Mouse (Mus musculus): Measurements from ENCODE around the gene Pde4b.
A peak's percentile ranks its signal among the peaks of the same experiment; 100 is the strongest.

The Pde4b gene

GRCm38 (mm10) chr4:102557508-102558220, 470.3 kb downstream of the Pde4b start:
- no peak for DNase-seq

GRCm38 (mm10) chr4:102558328-102558727, 471.0 kb downstream of the Pde4b start:
- no peak for DNase-seq

- DNase-seq, result no peak
These were observed 473.4 kb downstream of the Pde4b start for GRCm38 (mm10) chr4:102560676-102561280.

- DNase-seq, result no peak
These were observed 476.0 kb downstream of the Pde4b start for GRCm38 (mm10) chr4:102563273-102563855.

- no peak for DNase-seq
These were observed 476.9 kb downstream of the Pde4b start for GRCm38 (mm10) chr4:102564286-102564685.

- no peak for DNase-seq
These were observed 479.1 kb downstream of the Pde4b start for GRCm38 (mm10) chr4:102566421-102566820.

GRCm38 (mm10) chr4:102567111-102567510, 479.8 kb downstream of the Pde4b start:
- DNase-seq, result no peak

- DNase-seq, result no peak
These were observed 480.4 kb downstream of the Pde4b start for GRCm38 (mm10) chr4:102567676-102568254.

GRCm38 (mm10) chr4:102568591-102568990, 481.2 kb downstream of the Pde4b start:
- peak; percentile 30 to 50 for DNase-seq

- peak; percentile 44 to 61 for DNase-seq
These were observed 481.8 kb downstream of the Pde4b start for GRCm38 (mm10) chr4:102569101-102569583.

GRCm38 (mm10) chr4:102569950-102570765, 482.8 kb downstream of the Pde4b start:
- peak; percentile 67 to 72 for DNase-seq

GRCm38 (mm10) chr4:102570766-102571411, 483.5 kb downstream of the Pde4b start:
- no peak for DNase-seq

GRCm38 (mm10) chr4:102572031-102572430, 484.7 kb downstream of the Pde4b start:
- peak; percentile 42 to 43 for DNase-seq

- DNase-seq, result no peak
These were observed 485.2 kb downstream of the Pde4b start for GRCm38 (mm10) chr4:102572591-102572990.

- DNase-seq, result no peak
These were observed 486.0 kb downstream of the Pde4b start for GRCm38 (mm10) chr4:102573361-102573781.

GRCm38 (mm10) chr4:102574226-102574625, 486.9 kb downstream of the Pde4b start:
- peak; percentile 46 to 67 for DNase-seq

GRCm38 (mm10) chr4:102574666-102575254, 487.4 kb downstream of the Pde4b start:
- DNase-seq, result no peak

GRCm38 (mm10) chr4:102576109-102576508, 488.8 kb downstream of the Pde4b start:
- no peak for DNase-seq

GRCm38 (mm10) chr4:102577636-102578035, 490.3 kb downstream of the Pde4b start:
- no peak for DNase-seq

- DNase-seq, result no peak
These were observed 491.7 kb downstream of the Pde4b start for GRCm38 (mm10) chr4:102579051-102579450.

GRCm38 (mm10) chr4:102579746-102580145, 492.4 kb downstream of the Pde4b start:
- DNase-seq, result no peak
